Mouse (Mus musculus): Measurements from ENCODE around the gene Bnip3. TPM values are rescaled to one million over a fixed set of nuclear protein-coding genes. Genes with fewer than 3 reads are reported as not detected.

Bnip3 gene
- 10.1 TPM for polyA plus RNA-seq (2017; shearing (Covaris generic))

GRCm38 (mm10) chr7:138909277-138910192 is at the start of gene Bnip3:
Gene Bnip3, minus strand, starts transcription at chr7:138909519.

GRCm38 (mm10) chr7:138940612-138941461 is 31.5 kb upstream of the Bnip3 start, which contains the start of gene Jakmip3:
Gene Jakmip3, plus strand, starts transcription at chr7:138940730.

GRCm38 (mm10) chr7:138845544-138846391 is 63.6 kb downstream of the Bnip3 start, which contains the start of the genes Ppp2r2d and Mapk1ip1:
Gene Ppp2r2d, plus strand, starts transcription at chr7:138846079.
Gene Mapk1ip1, minus strand, starts transcription at chr7:138846273.

Other genes with a start within 250 kb of the Bnip3 start
- gene Ppp2r2d, start 63.4 kb downstream of the Bnip3 start, polyA plus RNA-seq (2017; shearing (Covaris generic)) = 101 TPM
- 27.5 TPM for gene Mapk1ip1, start 63.2 kb downstream of the Bnip3 start, polyA plus RNA-seq (2017; shearing (Covaris generic))
- gene Jakmip3, start 31.2 kb upstream of the Bnip3 start, polyA plus RNA-seq (2017; shearing (Covaris generic)) = not detected
- not detected for gene Dpysl4, start 176.5 kb upstream of the Bnip3 start, polyA plus RNA-seq (2017; shearing (Covaris generic))